Mouse (Mus musculus) testis, adult 2 months (tissue): Measurements from ENCODE around the gene Heatr5a. TPM values are rescaled to one million over a fixed set of nuclear protein-coding genes. Genes with fewer than 3 reads are reported as not detected.

Source experiments
- H3K27ac ChIP-seq: fragments of 200-500 bp; 2 replicates; pipeline ENCODE4 v1.5.1; 2012; ENCODE audit warnings: low read depth, low read length; ENCODE audit not compliant: control insufficient read depth, insufficient read depth
- H3K27me3 ChIP-seq: fragments of 200-500 bp; 2 replicates; pipeline ENCODE4 v1.6.1; 2012; ENCODE audit warnings: mild to moderate bottlenecking, low read length, moderate library complexity; ENCODE audit not compliant: control insufficient read depth, insufficient read depth
- H3K36me3 ChIP-seq: fragments of 200-500 bp; 2 replicates; pipeline ENCODE4 v1.6.1; 2012; ENCODE audit warnings: mild to moderate bottlenecking, low read length; ENCODE audit not compliant: control insufficient read depth, insufficient read depth
- H3K4me1 ChIP-seq: fragments of 200-500 bp; 2 replicates; pipeline ENCODE4 v1.6.1; 2012; ENCODE audit warnings: low read length; ENCODE audit not compliant: control insufficient read depth, insufficient read depth
- H3K4me3 ChIP-seq: fragments of 200-500 bp; 2 replicates; pipeline ENCODE4 v1.5.1; 2012; ENCODE audit warnings: low read depth, mild to moderate bottlenecking, low read length, moderate library complexity, mixed read lengths; ENCODE audit not compliant: control insufficient read depth
- CTCF ChIP-seq: fragments of 200-500 bp; IDR thresholded peaks from 2 replicates; pipeline ENCODE4 v1.5.1; 2012; ENCODE audit warnings: low read depth, mild to moderate bottlenecking, inconsistent platforms, low read length, moderate library complexity; ENCODE audit not compliant: control insufficient read depth, insufficient read depth, insufficient replicate concordance
- POLR2A ChIP-seq: fragments of 200-500 bp; IDR thresholded peaks from 2 replicates; pipeline ENCODE4 v1.6.1; 2012; ENCODE audit warnings: low read depth, mild to moderate bottlenecking, inconsistent platforms, low read length, moderate library complexity; ENCODE audit not compliant: control insufficient read depth
- polyA plus RNA-seq: library from polyadenylated mRNA; depleted of rRNA; stranded (reverse); fragments of >200 nt; gene quantifications from 2 replicates; pipeline ENCODE4 v1.2.3, GENCODE M21; 2012

Heatr5a gene
- polyA plus RNA-seq, 1 experiment: 19.6 TPM

- Histone ChIP-seq H3K27me3 (no peaks in the 10 kb centered on the region), H3K27ac (no peak overlapping the region), H3K4me1 (no peaks in the 10 kb centered on the region), H3K4me3 (no peak overlapping the region), H3K36me3 (no peaks in the 10 kb centered on the region)
- TF ChIP-seq CTCF: no peak
- TF ChIP-seq POLR2A: no peak
These were observed 25.8 kb downstream of the Heatr5a start for GRCm38 (mm10) chr12:51945331-51945730.

GRCm38 (mm10) chr12:51939848-51940247 is 31.3 kb downstream of the Heatr5a start:
- H3K4me1 ChIP-seq: no peaks in the 10 kb centered on the region
- no peaks in the 10 kb centered on the region; the same call in 1 of the 2 replicates for H3K36me3 ChIP-seq
- H3K4me3 ChIP-seq: no peak overlapping the region
- TF ChIP-seq CTCF: no peak
- no peak for TF ChIP-seq POLR2A
- H3K27me3 ChIP-seq: no peaks in the 10 kb centered on the region
- H3K27ac ChIP-seq: no peak overlapping the region

DNA sequence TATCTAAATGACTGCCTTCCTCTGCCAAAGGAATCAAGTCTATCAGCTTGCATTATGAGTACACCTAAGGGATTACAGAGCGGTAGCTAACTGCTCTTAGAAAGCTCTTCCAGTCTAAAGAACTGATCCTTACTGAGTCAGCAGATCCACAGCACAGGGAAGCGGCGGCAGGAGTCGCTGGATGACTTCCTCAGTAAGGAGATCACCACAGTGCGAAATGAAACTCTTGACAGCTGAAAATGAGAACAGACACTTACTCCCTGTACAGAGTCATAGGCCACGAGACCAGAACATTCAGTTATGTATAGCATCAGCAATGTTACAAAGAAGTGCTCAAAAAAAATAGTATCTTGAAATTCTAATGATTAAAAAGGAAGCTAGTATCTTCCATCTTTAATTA is 33.2 kb downstream of the Heatr5a start:
- Histone ChIP-seq H3K27ac (0 out of 2 replicates have a peak overlapping the region, but pooled peaks have one; percentile 21), H3K36me3 (no peaks in the 10 kb centered on the region; the same call in 1 of the 2 replicates), H3K27me3 (no peaks in the 10 kb centered on the region), H3K4me1 (no peaks in the 10 kb centered on the region), H3K4me3 (no peak overlapping the region; the same call in 1 of the 2 replicates)
- no peak for TF ChIP-seq POLR2A
- TF ChIP-seq CTCF: no peak

DNA sequence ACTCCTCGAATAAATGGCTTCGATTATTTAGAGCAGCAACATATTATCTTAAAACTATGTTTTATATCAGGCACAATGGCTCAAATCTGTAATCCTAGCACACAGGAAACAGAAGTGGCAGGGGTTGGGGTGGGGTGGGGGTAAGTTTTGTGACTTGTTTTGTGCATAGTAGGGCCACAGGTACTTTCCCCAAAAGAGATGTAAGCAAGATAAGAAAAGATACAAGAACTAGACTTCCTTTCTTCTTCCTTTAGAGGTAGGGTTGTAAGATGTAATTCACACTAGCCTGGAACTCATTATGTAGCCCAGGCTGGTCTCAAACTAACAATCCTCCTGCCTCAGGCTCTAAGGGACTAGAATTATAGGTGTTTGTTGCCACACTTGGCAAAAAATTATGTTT is 41.5 kb downstream of the Heatr5a start:
- H3K27me3 ChIP-seq: no peaks in the 10 kb centered on the region
- H3K4me3 ChIP-seq: no peak overlapping the region
- no peaks in the 10 kb centered on the region for H3K4me1 ChIP-seq
- TF ChIP-seq POLR2A (no peak), CTCF (no peak)
- H3K27ac ChIP-seq: no peak overlapping the region
- no peaks in the 10 kb centered on the region for H3K36me3 ChIP-seq

DNA sequence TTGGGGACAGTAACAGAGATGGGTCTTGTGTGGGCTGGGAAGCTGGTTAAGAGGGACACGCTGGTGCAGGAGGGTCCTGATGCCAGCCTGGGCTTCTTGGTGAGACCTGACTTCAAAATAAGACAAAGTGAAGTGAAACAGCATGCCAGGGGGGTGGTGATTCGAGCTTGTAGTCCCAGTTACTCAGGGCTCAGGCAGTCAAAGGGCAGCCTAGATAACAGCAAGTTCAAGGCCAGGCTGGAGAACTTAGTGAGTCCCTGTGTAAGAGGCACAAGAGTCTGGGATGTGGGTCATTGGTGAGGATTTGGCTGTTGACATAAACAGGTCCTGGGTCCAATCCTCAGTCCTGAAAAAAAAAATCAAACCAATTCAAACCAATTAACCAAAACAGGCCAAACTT is 53.9 kb downstream of the Heatr5a start:
- TF ChIP-seq POLR2A (no peak), CTCF (no peak)
- no peak overlapping the region for H3K4me3 ChIP-seq
- no peak overlapping the region for H3K27ac ChIP-seq
- H3K27me3 ChIP-seq: no peaks in the 10 kb centered on the region
- no peaks in the 10 kb centered on the region for H3K4me1 ChIP-seq
- no peaks in the 10 kb centered on the region for H3K36me3 ChIP-seq

DNA sequence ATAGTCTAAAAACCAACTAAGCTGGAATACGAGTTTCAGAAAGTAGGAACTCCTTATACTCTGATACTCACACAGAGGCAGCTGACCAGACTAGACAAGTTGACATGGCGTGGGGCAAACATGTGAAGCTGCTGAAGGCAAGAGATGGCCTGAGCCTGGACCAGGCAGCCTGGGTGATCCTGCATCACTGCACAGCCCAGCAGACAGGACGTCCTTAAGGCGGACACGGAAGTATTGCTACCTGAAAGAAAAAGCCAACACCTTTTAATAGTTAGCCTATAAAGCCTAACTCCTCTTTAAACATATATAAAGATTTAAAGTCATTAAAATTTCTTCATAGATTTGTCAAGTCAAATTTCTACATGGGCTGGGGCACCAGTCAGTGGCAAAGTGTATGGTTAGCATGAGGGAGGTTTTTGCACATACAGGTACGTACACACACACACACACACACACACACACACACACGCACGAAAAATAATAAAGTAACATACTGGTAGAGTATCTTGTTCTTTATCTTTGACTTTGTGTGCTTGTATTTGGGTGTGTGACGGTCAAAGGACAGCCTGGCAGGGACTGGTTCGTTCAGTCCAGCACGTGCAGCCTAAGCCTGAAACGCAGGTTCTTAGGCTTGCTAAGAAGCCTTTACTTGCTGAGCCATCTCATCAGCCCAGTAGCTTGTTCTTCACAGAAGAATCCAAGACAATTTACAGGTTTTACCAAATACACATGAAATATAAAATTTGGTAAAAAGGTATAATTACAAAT is 56.0 kb downstream of the Heatr5a start:
- no peaks in the 10 kb centered on the region for H3K36me3 ChIP-seq
- H3K27me3 ChIP-seq: no peaks in the 10 kb centered on the region
- TF ChIP-seq CTCF: no peak
- TF ChIP-seq POLR2A: no peak
- no peak overlapping the region for H3K4me3 ChIP-seq
- no peaks in the 10 kb centered on the region for H3K4me1 ChIP-seq
- H3K27ac ChIP-seq: no peak overlapping the region

DNA sequence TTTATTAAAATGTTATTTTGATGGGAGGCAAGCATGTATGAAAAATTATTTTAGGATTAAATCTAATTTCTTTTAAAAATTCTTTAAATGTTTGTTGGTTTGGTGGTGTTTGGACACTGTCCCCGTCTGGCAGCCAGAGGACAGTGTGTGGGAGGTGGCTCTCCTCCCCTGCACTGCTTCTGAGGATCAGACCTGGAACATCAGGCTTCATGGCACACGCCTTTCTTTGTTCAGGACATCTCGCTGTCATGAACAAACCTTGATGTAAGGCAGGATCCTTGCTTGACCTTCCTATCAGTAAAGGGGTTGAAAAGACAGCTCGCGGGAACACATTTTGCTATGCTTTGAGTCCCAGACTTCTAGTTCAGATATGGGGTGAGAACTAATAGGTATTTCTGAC is 61.9 kb downstream of the Heatr5a start:
- H3K4me3 ChIP-seq: no peak overlapping the region
- no peak overlapping the region for H3K27ac ChIP-seq
- H3K27me3 ChIP-seq: no peaks in the 10 kb centered on the region
- TF ChIP-seq POLR2A: no peak
- TF ChIP-seq CTCF: no peak
- no peaks in the 10 kb centered on the region for H3K36me3 ChIP-seq
- H3K4me1 ChIP-seq: peaks cover 2% of the 10 kb centered on the region; the same call in 1 of the 2 replicates
